Mouse (Mus musculus): ENCODE results near the gene Ano2. TPM values are rescaled to one million over a fixed set of nuclear protein-coding genes. Genes with fewer than 3 reads are reported as not detected.

The Ano2 gene
- polyA plus RNA-seq, 1 experiment from 2014 or later, result 0.24 TPM

DNA sequence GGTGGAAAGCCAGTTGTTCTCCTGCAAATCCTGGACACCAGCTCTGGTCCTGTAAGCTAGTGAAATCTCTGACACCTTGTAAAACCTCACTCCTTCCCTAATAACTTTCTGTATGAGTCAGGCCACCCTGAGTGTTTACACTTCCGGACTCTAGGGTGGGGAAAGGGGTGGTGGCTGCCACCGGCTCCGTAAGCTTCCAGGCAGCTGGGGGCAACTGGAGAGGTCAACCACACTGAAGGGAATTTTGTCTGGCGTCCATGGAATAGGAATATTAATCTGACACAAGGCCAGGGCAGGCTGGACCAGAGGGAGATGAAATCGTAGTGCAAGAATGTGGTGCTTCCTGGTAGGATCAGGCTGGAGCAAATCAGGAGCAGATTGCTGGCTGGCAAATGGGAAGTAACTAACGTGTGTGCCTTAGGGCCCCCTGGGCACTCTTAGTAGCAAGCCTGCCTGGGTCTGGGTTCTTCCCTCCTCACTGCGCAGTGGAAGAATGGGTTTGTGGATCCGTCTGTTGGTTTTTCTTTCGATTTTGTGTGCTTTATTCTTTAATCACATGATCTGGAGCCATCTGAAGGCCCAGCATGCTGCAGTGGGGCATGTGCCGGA is 57.2 kb downstream of the Ano2 start:
- Histone ChIP-seq H3K27me3 (replicated peaks) (no peaks in the 10 kb centered on the region), H3K4me3 (replicated peaks) (no peak overlapping the region), H3K4me1 (no peaks in the 10 kb centered on the region), H3K36me3 (no peaks in the 10 kb centered on the region), H3K9me3 (no peaks in the 10 kb centered on the region), H3K9ac (no peak overlapping the region), H3K27ac (no peak overlapping the region), H3K4me2 (no peak overlapping the region)
- WGBS, result 40% methylated on average over 10 of the region's 10 CpGs
- no peak for ATAC-seq (ENCODE audit: insufficient read depth, low FRiP score, low read depth)

DNA sequence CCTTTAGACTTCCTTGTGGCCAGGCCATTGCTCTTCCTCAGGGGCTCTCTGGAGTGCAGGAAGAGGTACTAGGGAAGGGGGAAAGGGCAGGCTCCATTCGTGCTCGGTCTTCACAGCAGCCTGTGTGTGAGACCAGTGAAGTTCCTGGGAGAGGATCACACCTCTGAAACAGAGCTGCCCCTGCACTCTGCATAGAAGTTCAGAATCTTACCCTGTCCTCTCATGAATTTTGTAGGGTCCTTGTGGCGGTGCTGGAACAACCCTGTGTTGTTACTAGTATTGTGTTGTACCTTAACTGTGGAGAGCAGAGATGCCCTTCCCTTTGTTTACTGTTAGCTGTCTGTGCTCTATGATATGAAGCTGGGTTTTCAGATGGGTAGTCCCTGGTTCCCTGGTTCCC is 58.4 kb downstream of the Ano2 start:
- no peak for ATAC-seq (ENCODE audit: insufficient read depth, low FRiP score, low read depth)
- no peak overlapping the region for H3K9ac ChIP-seq
- no peak overlapping the region for H3K27ac ChIP-seq
- no peaks in the 10 kb centered on the region for H3K9me3 ChIP-seq
- no peaks in the 10 kb centered on the region for H3K4me1 ChIP-seq
- H3K36me3 ChIP-seq, result no peaks in the 10 kb centered on the region
- H3K4me3 ChIP-seq (replicated peaks), result no peak overlapping the region
- H3K4me2 ChIP-seq, result no peak overlapping the region
- 58% methylated on average over 3 of the region's 3 CpGs for WGBS
- H3K27me3 ChIP-seq (replicated peaks), result no peaks in the 10 kb centered on the region

GRCm38 (mm10) chr6:125762851-125763519 is 72.8 kb downstream of the Ano2 start:
- H3K36me3 ChIP-seq, result no peaks in the 10 kb centered on the region
- ATAC-seq (ENCODE audit: insufficient read depth, low FRiP score, low read depth), result no peak

DNA sequence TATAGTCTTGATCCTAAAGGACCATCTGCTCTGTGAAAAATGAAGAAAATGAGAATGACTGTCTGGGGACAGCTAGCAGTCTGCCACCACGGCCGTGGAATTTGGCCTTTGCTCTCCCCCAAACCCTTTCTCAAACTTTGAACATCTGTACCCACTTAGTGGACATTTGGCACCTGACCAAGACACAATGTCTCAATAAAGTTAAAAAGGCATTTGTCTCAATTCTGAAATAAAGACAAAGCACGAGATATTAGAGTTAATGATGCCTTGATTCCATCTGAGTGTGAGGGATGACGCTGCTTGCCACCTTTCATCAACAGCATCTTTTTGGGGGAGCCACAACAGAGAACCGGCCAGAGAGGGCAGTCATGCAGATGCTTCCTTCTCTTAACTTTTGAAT is 83.0 kb downstream of the Ano2 start:
- Histone ChIP-seq H3K36me3 (no peaks in the 10 kb centered on the region), H3K9me3 (no peaks in the 10 kb centered on the region), H3K9ac (no peak overlapping the region), H3K27me3 (replicated peaks) (no peaks in the 10 kb centered on the region), H3K4me2 (no peak overlapping the region), H3K4me3 (replicated peaks) (no peak overlapping the region), H3K4me1 (no peaks in the 10 kb centered on the region), H3K27ac (no peak overlapping the region)
- WGBS, result 34% methylated on average over 5 of the region's 5 CpGs
- no peak for ATAC-seq (ENCODE audit: insufficient read depth, low FRiP score, low read depth)

More at GRCm38 (mm10) chr6:125762851-125763519, 72.8 kb downstream of the Ano2 start:
- WGBS, result 74% methylated on average over 11 of the region's 11 CpGs
- Histone ChIP-seq H3K9ac (no peak overlapping the region), H3K27ac (no peak overlapping the region), H3K27me3 (replicated peaks) (no peaks in the 10 kb centered on the region), H3K4me2 (no peak overlapping the region), H3K9me3 (no peaks in the 10 kb centered on the region), H3K4me3 (replicated peaks) (no peak overlapping the region), H3K4me1 (no peaks in the 10 kb centered on the region)

DNA sequence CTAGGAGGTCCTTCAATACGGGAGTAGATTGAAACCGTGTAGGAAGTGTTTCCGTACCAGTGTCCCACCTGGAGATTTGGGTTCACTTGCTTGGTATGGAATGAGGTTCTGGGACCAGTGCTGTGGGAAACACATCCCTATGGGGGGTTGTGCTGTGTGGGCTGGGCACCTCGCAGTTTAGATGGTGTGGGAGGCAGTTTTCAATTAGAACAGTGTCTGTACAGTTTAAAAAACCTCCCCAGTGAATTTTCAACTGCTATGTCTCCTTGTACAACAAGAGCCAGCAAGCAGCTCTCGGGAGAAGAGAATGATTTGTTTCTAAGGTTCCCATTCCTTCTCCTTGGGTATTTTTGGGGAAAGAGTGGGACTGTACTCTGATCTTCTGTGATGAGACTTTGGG is 86.1 kb downstream of the Ano2 start:
- no peak overlapping the region for H3K4me3 ChIP-seq (replicated peaks)
- ATAC-seq (ENCODE audit: insufficient read depth, low FRiP score, low read depth), result no peak
- H3K4me1 ChIP-seq, result no peaks in the 10 kb centered on the region
- no peaks in the 10 kb centered on the region for H3K27me3 ChIP-seq (replicated peaks)
- no peaks in the 10 kb centered on the region for H3K9me3 ChIP-seq
- no peak overlapping the region for H3K4me2 ChIP-seq
- no peaks in the 10 kb centered on the region for H3K36me3 ChIP-seq
- H3K9ac ChIP-seq, result no peak overlapping the region
- no peak overlapping the region for H3K27ac ChIP-seq
- WGBS, result 77% methylated on average over 5 of the region's 5 CpGs

DNA sequence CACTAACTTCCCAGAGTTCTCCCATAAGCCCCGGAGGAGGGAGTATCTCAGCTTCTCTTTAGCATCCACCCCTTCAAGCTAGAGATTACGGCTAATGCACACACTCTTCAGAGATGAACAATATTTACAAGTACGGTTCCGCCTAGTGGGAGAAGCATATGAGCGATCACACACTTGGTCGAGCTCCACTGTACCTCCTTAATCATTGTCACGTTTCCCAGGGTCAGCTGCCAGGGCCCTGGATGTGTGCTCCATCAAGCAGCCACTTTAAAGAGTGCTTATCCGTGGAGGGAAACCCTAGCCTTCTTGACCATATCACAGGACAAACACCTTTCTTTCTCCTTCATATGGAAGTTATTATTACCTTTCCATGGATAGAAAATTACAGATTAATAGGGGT is 112.7 kb downstream of the Ano2 start:
- H3K36me3 ChIP-seq, result no peaks in the 10 kb centered on the region
- ATAC-seq (ENCODE audit: insufficient read depth, low FRiP score, low read depth), result no peak
- no peak overlapping the region for H3K9ac ChIP-seq
- no peak overlapping the region for H3K4me2 ChIP-seq
- 50% methylated on average over 8 of the region's 8 CpGs for WGBS
- H3K4me3 ChIP-seq (replicated peaks), result no peak overlapping the region
- peaks cover 3% of the 10 kb centered on the region; the same call in 1 of the 2 replicates for H3K4me1 ChIP-seq
- H3K27me3 ChIP-seq (replicated peaks), result no peaks in the 10 kb centered on the region
- no peak overlapping the region for H3K27ac ChIP-seq
- H3K9me3 ChIP-seq, result no peaks in the 10 kb centered on the region

DNA sequence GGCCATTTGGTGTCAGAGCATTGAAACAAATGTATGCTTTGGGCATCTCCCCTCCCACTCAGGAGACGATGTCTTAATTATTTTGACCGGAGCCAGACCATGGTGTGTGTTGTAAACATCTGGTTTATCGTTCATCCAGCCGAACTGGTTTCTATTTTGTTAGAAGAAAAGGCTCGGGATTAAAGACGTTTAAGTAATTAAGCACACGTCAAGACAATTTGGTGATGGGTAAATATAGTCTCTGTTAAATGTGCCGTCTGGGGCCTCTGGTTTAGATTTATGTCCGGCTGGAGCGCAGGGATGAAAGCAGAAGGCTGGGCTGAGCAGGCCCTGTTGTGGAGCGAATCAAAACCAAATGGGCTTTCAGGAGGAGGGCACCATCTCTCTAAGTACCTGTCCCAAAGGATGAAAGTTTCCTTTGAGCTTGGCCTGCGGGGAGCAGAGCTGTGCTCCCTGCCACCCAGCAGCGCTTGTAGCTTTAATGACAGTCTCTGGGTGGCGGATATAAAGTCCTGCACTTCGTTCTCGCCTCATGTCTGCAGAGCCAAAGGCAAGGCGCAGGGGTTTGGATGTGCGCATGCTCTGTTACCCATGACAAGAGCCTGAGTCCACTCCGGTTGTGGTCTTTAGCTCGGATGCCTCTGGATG is 113.3 kb downstream of the Ano2 start:
- Histone ChIP-seq H3K27me3 (replicated peaks) (no peaks in the 10 kb centered on the region), H3K36me3 (no peaks in the 10 kb centered on the region), H3K4me2 (no peak overlapping the region), H3K9ac (no peak overlapping the region), H3K4me1 (peaks cover 3% of the 10 kb centered on the region; the same call in 1 of the 2 replicates), H3K27ac (no peak overlapping the region), H3K9me3 (no peaks in the 10 kb centered on the region), H3K4me3 (replicated peaks) (no peak overlapping the region)
- WGBS, result 35% methylated on average over 20 of the region's 20 CpGs
- ATAC-seq (ENCODE audit: insufficient read depth, low FRiP score, low read depth), result no peak

DNA sequence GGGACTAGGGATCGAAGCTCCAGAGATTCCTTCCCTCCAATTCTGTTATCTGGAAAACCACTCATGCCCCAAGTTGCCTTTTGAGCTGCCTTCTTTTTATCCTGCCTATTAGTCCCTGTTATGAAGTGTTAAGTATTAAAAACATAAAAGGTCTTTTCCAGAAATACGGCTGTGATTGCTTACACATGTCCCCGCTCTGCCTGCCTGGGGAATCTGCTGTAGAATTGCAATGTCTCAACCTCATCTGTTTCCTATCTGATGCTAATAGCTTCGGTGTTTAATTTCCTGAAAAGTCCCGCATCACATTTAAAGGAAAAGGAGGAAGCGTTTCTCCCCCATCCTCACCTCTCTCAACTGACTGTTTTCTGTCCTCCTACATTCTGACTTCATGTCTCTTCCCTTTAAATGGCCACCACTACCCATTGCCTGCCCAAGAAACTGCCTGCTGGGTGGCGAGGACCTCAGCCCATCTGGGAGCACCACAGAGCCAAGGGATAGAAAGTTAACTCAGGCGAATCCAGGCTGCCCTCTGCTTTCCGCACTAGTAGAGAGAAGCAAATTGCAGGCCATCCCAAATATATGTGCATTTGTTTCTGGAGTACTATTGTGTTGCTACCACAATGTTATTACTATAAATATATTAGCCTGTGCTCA is 118.9 kb downstream of the Ano2 start:
- no peak for ATAC-seq (ENCODE audit: insufficient read depth, low FRiP score, low read depth)
- Histone ChIP-seq H3K36me3 (no peaks in the 10 kb centered on the region), H3K4me1 (no peaks in the 10 kb centered on the region), H3K9ac (no peak overlapping the region), H3K27me3 (replicated peaks) (no peaks in the 10 kb centered on the region), H3K4me2 (no peak overlapping the region), H3K4me3 (replicated peaks) (no peak overlapping the region), H3K27ac (no peak overlapping the region), H3K9me3 (no peaks in the 10 kb centered on the region)
- WGBS, result 70% methylated on average over 9 of the region's 9 CpGs

DNA sequence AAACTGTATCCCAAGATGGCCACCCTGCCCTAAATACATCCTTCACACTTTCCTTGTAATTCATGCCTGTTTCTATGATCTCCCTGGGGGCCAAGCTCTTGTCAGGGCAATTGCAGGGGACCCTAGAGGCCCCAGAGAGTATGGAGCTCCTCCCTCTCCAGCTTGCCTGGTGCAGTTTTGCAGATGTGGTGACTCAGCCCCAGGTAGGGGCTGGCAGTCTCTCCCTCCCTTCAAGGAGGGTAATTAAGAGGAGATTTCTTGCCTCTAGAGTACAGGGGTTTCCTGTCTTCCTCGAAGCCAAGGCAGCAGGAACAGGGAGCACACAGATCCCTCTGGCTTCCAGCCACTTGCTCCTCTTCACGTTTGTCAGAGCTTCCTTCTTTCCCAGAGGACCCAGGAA is 121.2 kb downstream of the Ano2 start:
- Histone ChIP-seq H3K36me3 (no peaks in the 10 kb centered on the region), H3K27me3 (replicated peaks) (no peaks in the 10 kb centered on the region), H3K9me3 (no peaks in the 10 kb centered on the region), H3K4me2 (no peak overlapping the region), H3K27ac (no peak overlapping the region), H3K4me1 (no peaks in the 10 kb centered on the region), H3K4me3 (replicated peaks) (no peak overlapping the region), H3K9ac (no peak overlapping the region)
- 16% methylated on average over 2 of the region's 2 CpGs for WGBS
- ATAC-seq (ENCODE audit: insufficient read depth, low FRiP score, low read depth), result no peak

GRCm38 (mm10) chr6:125838121-125838520 is 147.9 kb downstream of the Ano2 start:
- H3K4me3 ChIP-seq (replicated peaks), result no peak overlapping the region

DNA sequence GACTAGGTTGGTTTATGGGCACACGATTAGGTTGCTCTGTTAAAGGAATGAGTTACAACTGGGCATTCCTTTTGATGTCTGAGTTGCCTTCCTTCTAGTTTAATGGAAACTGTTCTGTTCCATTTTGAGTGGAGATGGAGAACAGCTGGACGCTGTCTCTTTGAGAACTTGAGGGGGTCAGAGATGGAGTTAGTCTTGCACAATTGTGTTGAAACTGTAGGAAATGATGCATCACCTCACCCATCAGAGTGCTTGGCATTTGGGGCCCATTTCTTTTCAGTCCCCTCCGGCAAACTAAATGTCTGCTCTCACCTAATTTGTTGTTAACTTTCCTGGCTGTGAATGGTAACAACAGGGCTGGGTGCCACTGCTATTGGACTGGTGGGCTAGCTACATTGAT is 151.1 kb downstream of the Ano2 start:
- ATAC-seq (ENCODE audit: insufficient read depth, low FRiP score, low read depth), result no peak
- Histone ChIP-seq H3K9ac (no peak overlapping the region), H3K4me1 (no peaks in the 10 kb centered on the region)

More at GRCm38 (mm10) chr6:125838121-125838520, 147.9 kb downstream of the Ano2 start:
- Histone ChIP-seq H3K36me3 (no peaks in the 10 kb centered on the region), H3K9me3 (no peaks in the 10 kb centered on the region), H3K27ac (no peak overlapping the region), H3K9ac (no peak overlapping the region), H3K27me3 (replicated peaks) (no peaks in the 10 kb centered on the region), H3K4me1 (no peaks in the 10 kb centered on the region), H3K4me2 (no peak overlapping the region)
- no peak for ATAC-seq (ENCODE audit: insufficient read depth, low FRiP score, low read depth)
- 36% methylated on average over 4 of the region's 4 CpGs for WGBS

DNA sequence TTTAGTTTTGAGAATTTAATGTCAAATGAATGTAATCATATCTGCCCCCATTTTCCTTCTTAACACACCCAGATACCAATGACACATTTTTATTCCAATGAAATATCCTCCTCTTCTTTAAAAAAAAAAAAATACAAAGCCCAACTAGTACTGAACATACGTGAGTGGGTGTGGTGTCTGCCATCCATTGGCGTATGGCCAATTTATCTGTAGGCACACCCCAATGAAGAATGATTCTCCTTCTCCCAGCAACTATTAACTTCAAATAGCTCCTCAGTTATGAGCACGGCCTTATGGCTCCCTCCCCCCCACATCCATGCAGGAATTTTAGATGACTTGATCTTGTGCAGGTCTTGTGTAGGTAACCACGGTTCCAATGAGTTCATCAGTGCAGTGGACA is 161.0 kb downstream of the Ano2 start:
- Histone ChIP-seq H3K9ac (no peak overlapping the region), H3K27me3 (replicated peaks) (no peaks in the 10 kb centered on the region), H3K4me3 (replicated peaks) (no peak overlapping the region), H3K4me2 (no peak overlapping the region), H3K36me3 (no peaks in the 10 kb centered on the region), H3K27ac (no peak overlapping the region), H3K9me3 (no peaks in the 10 kb centered on the region), H3K4me1 (no peaks in the 10 kb centered on the region)
- ATAC-seq (ENCODE audit: insufficient read depth, low FRiP score, low read depth), result no peak
- WGBS, result 71% methylated on average over 4 of the region's 4 CpGs

More for the DNA sequence above, 151.1 kb downstream of the Ano2 start:
- Histone ChIP-seq H3K4me3 (replicated peaks) (no peak overlapping the region), H3K27me3 (replicated peaks) (no peaks in the 10 kb centered on the region), H3K4me2 (no peak overlapping the region), H3K27ac (no peak overlapping the region), H3K36me3 (no peaks in the 10 kb centered on the region), H3K9me3 (no peaks in the 10 kb centered on the region)
- WGBS, result 56% methylated on average over 3 of the region's 3 CpGs
